Mouse (Mus musculus) mammary gland, adult 2 months (tissue): ENCODE data around the gene Unc13a. TPM values are rescaled to one million over a fixed set of nuclear protein-coding genes. Genes with fewer than 3 reads are reported as not detected.

Source experiments
- polyA plus RNA-seq: library from polyadenylated mRNA; depleted of rRNA; stranded (reverse); fragments of >200 nt; gene quantifications from 2 replicates; pipeline ENCODE4 v1.2.3, GENCODE M21; 2012; ENCODE audit warnings: low replicate concordance; rRNA removed

Unc13a gene
- polyA plus RNA-seq = 1.2 and 1.5 TPM in 2 replicates

DNA sequence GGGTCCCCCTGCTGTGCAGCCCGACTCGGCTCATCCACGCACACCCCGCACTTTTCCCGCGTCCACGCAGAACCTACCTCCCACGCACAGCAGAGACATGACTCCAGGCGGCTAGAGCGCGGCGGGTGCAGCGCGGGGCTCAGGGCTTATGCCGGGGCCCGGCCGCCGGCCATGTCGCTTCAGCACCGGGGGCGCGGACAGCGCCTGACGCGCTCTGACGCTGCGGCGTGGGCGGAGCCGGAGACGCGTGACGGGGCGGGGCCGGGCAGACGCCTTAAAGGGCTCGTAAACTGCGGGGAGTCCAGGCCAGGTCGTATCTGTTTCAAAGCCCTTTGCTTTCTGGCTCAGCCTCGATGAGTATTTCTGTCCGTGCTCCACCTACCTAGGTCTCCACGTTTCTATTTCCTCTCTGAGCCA is at the start of gene Unc13a:
Gene Unc13a (minus strand): TSS at position 209 of the 417 bp plus-strand sequence.

DNA sequence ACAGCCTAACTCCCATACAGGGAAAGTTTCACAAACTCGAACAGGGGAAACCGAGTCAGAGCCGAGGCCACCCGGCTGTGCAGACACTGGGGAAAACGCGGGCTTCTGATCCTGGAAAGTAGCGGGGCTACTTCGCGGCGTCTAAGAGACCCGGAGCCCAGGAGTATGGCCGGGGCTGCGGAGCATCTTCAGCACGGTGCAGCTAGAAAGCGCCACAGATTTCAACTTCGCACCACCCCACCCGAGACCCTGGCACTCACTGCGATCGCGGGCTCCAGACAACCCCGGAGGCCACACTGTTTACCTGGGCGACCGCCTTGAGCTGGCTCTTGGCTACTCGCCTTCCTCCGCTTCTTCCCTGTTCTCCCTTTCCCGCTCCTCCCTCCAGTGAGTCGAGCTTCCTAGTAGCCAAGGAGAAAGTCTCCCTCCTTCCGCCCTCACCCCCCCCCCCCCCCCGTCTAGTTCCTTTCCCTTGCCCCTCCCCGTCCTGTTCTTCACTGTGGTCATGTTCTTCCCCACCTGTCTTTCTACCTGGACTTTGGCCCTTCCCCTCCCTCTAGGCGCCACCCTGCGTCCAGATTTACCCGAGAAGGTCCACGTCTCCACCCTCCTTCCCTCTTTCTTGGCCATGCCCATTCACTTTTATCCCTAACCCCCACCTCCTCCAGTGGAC is 30.0 kb upstream of the Unc13a start, which contains the start of gene B3gnt3:
Gene B3gnt3 (minus strand): TSS at position 376 of the 673 bp plus-strand sequence.

DNA sequence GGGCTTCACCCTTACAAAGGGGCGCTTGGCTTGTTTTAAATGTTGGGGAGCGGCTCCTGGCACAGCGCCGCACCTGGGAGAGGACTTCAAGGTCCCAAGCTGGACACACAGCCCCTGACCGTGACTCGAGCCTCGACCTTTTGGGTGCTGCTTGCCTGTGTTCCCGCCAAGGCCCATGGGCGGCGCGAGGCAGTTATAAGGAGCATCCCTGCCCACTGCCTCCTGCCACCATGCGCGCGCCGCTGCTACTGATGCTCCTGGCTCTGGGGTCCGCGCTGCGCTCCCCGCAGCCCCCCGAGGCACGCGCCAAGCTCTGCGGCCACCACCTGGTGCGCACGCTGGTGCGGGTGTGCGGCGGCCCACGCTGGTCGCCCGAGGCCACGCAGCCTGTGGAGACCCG is 17.5 kb upstream of the Unc13a start, which contains the start of gene Insl3:
Gene Insl3 (plus strand): TSS at position 187 of the 400 bp plus-strand sequence.

DNA sequence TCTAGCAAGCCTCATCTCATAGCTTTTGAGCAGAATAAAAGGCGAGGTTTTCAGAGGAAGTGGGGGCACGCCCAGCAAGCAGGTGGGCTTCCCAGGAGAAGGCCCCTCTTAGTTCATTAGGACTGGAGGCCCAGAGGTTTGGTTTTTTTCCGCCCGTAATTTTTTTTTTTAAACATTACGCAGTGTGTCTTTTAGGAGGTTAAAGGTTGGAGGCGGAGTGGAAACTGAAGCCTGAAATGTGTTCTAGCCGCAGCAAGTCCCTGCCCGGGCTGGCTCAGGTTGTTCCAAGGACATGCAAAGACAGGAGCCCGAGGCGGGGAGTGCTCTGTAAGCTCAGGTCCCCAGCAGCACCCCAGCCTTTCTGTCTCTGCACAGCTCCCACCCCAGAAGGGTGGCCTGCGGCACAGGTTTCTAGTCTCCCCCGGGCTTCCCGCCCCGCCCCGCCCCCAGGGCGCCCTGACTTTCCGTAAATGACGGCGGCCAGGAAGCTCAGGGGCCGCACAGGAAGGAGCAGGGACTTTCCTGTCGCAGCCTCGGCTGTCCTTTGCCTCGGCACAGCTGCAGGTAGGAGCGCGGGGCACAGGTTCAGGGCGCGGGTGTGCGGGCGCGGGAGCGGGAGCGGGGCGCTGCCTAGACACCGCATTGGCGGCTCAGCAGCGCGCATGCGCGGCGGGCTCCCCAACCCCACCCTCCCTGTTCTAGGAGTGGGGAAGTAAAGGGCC is 4.6 kb upstream of the Unc13a start, which contains the start of gene Jak3:
Gene Jak3 (plus strand): TSS at position 277 of the 722 bp plus-strand sequence.

DNA sequence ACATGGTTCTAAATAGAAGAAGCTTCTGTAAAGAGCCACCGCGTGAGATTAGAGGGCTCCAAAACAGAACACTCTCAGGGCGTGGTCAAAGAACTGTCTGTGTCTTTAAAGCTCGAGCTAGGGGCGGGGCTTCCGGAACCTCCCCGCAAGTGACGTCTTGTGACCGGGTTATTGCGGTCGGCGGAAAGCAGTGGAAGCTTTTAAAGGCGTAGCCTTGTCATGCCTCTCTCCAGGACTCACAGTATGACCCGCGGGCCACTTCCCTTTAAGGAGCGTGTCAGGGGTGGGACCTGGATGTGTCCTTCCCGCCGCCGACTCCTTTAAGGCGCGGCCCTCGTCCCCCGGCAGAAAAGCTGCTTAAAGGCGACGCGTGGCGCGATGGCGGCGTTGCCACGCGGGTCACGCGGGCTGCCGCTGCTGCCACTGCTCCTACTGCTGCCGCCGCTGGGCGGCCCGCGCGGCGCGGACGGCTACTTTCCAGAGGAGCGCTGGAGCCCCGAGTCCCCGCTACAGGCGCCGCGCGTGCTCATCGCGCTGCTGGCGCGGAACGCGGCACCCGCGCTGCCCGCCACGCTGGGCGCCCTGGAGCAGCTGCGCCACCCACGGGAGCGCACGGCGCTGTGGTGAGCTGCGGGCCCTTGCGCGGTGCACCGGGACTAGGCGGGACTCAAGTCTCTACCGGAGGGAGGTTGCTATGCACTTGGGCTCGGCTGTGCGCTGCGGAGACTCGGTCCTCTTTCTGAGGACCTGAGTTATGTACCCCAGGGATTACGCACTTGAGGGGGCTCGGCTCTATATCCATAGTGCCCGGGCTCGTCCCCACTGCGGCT is 60.5 kb downstream of the Unc13a start, which contains the start of gene Colgalt1:
Gene Colgalt1 (plus strand): TSS at position 177 of the 830 bp plus-strand sequence.

DNA sequence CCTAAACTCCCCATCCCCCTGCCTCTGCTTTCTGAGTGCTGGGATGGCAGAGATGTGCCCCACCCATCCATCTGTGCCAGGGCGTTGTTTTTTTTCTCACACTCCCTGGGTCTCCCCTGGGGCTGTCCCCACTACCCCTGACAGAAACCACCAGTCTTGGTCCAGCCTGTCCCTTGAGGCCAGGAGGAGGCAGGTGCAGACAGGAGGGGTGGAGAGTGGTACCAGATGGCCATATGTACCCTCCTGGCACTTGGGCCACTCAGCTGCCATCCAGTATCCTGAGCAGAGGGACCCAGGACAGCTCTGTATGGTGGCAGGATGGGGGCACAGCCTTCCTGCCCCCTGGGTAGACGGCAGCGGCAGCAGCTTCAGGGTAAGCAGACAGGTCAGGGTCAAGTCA is 74.1 kb downstream of the Unc13a start, which contains the start of gene Fam129c:
Gene Fam129c (plus strand): TSS at position 198 of the 400 bp plus-strand sequence.

DNA sequence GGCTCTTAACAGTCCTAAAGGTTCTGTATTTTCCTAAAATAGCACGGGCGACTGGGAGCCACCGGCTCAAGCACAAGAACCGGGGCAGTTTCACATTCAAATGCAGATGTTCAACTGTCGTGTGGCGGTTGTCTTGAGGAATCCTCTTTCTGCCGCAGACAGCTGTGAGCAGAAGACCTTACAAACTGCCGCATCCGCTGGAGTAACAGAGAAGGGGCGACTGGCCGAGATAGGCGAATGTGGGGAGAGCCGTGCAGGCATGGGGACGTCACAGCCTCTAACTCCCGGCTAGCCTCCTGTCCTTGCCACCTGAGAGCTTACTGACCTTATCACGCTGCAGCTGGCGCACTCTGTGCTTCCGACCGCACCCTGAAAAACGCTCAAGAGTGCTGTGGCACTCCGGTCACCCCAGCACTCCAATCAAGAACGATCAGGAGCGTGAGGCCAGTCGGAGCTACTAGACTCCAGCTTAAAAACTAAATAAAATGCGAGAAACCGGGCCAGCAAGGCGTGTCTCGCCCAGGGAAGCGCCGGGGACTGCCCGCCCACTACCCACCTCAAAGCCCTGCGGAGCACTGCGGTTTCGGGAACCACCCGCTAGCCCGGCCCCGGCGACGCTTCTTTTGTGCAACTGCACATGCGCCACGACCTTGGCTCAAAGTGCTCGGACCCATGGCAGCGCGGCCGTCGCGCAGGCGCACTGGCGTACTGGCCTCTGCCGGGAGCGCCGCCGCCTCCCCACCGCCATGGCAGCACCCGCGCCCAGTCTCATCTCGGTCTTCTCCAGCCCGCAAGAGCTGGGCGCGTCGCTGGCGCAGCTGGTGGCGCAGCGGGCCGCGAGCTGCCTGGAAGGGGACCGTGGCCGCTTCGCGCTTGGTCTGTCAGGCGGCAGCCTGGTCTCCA is 79.8 kb downstream of the Unc13a start, which contains the start of gene Pgls:
Gene Pgls (plus strand): TSS at position 706 of the 903 bp plus-strand sequence.

Other genes starting within 250 kb of the Unc13a start
- gene Abhd8, start 208.1 kb downstream of the Unc13a start, polyA plus RNA-seq = 39.7 and 88.0 TPM in 2 replicates
- gene Mrpl34, start 206.8 kb downstream of the Unc13a start, polyA plus RNA-seq = 109 and 185 TPM in 2 replicates
- gene Dda1, start 202.6 kb downstream of the Unc13a start, polyA plus RNA-seq = 103 and 108 TPM in 2 replicates
- gene Ano8, start 185.8 kb downstream of the Unc13a start, polyA plus RNA-seq = 20.8 and 48.1 TPM in 2 replicates
- 27.0 and 51.9 TPM in 2 replicates for gene Gtpbp3, start 183.7 kb downstream of the Unc13a start, polyA plus RNA-seq
- 191 and 472 TPM in 2 replicates for gene Plvap, start 160.0 kb downstream of the Unc13a start, polyA plus RNA-seq
- 0.23 TPM in 1 of 2 replicates, not detected in the other for gene Ccdc194, start 146.0 kb downstream of the Unc13a start, polyA plus RNA-seq
- 243 and 517 TPM in 2 replicates for gene Bst2, start 134.3 kb downstream of the Unc13a start, polyA plus RNA-seq
- gene Mvb12a, start 128.8 kb downstream of the Unc13a start, polyA plus RNA-seq = 101 and 186 TPM in 2 replicates
- gene Tmem221, start 112.9 kb downstream of the Unc13a start, polyA plus RNA-seq = 3.2 and 6.8 TPM in 2 replicates
- gene Nxnl1, start 105.2 kb downstream of the Unc13a start, polyA plus RNA-seq = 0.63 and 0.92 TPM in 2 replicates
- 854 and 1,064 TPM in 2 replicates for gene Slc27a1, start 102.9 kb downstream of the Unc13a start, polyA plus RNA-seq
- gene Pgls, start 79.6 kb downstream of the Unc13a start, polyA plus RNA-seq = 137 and 341 TPM in 2 replicates
- gene Fam129c, start 74.1 kb downstream of the Unc13a start, polyA plus RNA-seq = 7.2 and 22.1 TPM in 2 replicates
- 159 and 238 TPM in 2 replicates for gene Colgalt1, start 60.8 kb downstream of the Unc13a start, polyA plus RNA-seq
- gene Jak3, start 4.5 kb upstream of the Unc13a start, polyA plus RNA-seq = 54.2 and 110 TPM in 2 replicates
- 45.3 and 91.7 TPM in 2 replicates for gene Insl3, start 17.5 kb upstream of the Unc13a start, polyA plus RNA-seq
- gene B3gnt3, start 30.0 kb upstream of the Unc13a start, polyA plus RNA-seq = 18.6 and 33.3 TPM in 2 replicates
- gene Fcho1, start 54.0 kb upstream of the Unc13a start, polyA plus RNA-seq = 57.5 and 167 TPM in 2 replicates
- 0.59 and 0.86 TPM in 2 replicates for gene Zfp709, start 210.3 kb upstream of the Unc13a start, polyA plus RNA-seq
- gene Zfp882, start 236.9 kb upstream of the Unc13a start, polyA plus RNA-seq = 0.43 and 0.86 TPM in 2 replicates
- gene Zfp617, start 236.9 kb upstream of the Unc13a start, polyA plus RNA-seq = 1.5 and 4.1 TPM in 2 replicates